Mouse (Mus musculus) ES-Bruce4 (cell line): Measurements from ENCODE around the gene Olfr960.

Experiments used
- CTCF ChIP-seq: IDR thresholded peaks from one replicate; pipeline ENCODE4 v1.8.1; 2011; ENCODE audit warnings: low read depth, low read length
- EP300 ChIP-seq: IDR thresholded peaks from 2 replicates; pipeline ENCODE4 v1.6.1; 2011; ENCODE audit warnings: low read depth, low read length; ENCODE audit not compliant: insufficient read depth
- POLR2A ChIP-seq: IDR thresholded peaks from one replicate; pipeline ENCODE4 v1.8.1; 2011; ENCODE audit warnings: low read length; ENCODE audit not compliant: insufficient read depth

DNA sequence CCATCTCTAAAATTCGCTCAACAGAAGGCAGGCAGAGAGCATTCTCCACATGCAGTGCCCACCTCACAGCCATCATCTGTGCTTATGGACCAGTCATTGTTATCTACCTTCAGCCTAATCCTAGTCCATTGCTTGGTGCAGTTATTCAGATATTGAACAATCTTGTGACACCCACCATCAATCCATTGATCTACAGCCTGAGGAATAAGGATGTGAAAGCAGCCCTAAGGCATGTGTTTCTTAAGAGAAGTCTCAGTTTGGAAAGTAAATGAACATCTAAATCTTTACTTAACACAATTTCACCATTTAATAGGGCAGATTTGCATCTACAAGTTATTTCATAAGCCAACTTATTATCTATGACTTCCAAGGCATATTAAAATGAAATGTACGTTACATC is 48.5 kb downstream of the Olfr960 start:
- TF ChIP-seq CTCF (no peak), POLR2A (no peak), EP300 (no peak)
